Comparison of ENCODE assay signal across 20 mouse cellular contexts in the genomic region with DNA sequence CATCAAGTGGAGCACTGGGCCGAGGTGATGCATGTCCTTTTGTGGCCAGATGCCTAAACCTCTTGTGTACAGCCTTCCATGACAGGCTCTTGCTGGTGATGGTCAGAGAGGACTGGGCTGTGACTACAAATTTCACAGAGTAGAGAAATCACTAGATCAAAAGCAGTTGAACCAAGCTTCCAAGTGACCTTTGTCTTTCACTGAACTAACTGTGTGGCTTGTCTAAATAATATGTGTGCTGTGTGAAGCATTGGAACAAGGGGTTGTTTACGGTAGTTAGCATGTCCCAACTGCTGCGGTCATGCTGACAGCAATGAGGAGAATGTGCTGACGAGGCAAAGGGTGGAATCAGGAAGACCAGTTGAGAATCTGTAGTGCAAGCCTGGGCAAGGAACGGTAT.
"Had no signal": no experiment of that assay in that cellular context is flagged by ENCODE, and none has a peak within 500 bp of the region (broad histone marks: within the 10 kb centered on the region; RNA-seq: fewer than 3 reads in every experiment).

No protein-coding gene starts in this region.

- H3K4me1 ChIP-seq: intestine, embryonic 15.5 days; limb, embryonic 10.5 days; limb, embryonic 13.5 days; liver, embryonic 13.5 days; midbrain, embryonic 12.5 days; midbrain, embryonic 15.5 days; neural tube, embryonic 12.5 days; neural tube, embryonic 15.5 days had no signal

- DNase-seq: kidney, adult 11 months; kidney, adult 8-10 months; kidney, postnatal 10 days; liver, embryonic 13.5 days; right cerebral cortex, adult 18-20 months; right cerebral cortex, postnatal 14 days; right cerebral cortex, postnatal 4 days; thymus, adult 2 months; thymus, postnatal 14 days; thymus, postnatal 4 days had no signal

- ATAC-seq: hindbrain, embryonic 16.5 days; intestine, embryonic 15.5 days; midbrain, embryonic 15.5 days had no signal

- H3K27ac ChIP-seq: intestine, embryonic 15.5 days; limb, embryonic 10.5 days; limb, embryonic 13.5 days; liver, embryonic 13.5 days; macrophage; midbrain, embryonic 12.5 days; midbrain, embryonic 15.5 days; neural tube, embryonic 12.5 days; neural tube, embryonic 15.5 days; stomach, postnatal 0 days had no signal

- H3K4me2 ChIP-seq: intestine, embryonic 15.5 days; limb, embryonic 13.5 days; liver, embryonic 13.5 days; midbrain, embryonic 12.5 days; midbrain, embryonic 15.5 days; neural tube, embryonic 12.5 days; neural tube, embryonic 15.5 days had no signal

- H3K36me3 ChIP-seq: intestine, embryonic 15.5 days; limb, embryonic 10.5 days; limb, embryonic 13.5 days; liver, embryonic 13.5 days; midbrain, embryonic 12.5 days; midbrain, embryonic 15.5 days; neural tube, embryonic 12.5 days; neural tube, embryonic 15.5 days had no signal

- H3K27me3 ChIP-seq: intestine, embryonic 15.5 days; liver, embryonic 13.5 days; midbrain, embryonic 12.5 days; midbrain, embryonic 15.5 days; neural tube, embryonic 12.5 days had no signal

- H3K9ac ChIP-seq: intestine, embryonic 15.5 days; limb, embryonic 13.5 days; liver, embryonic 13.5 days; midbrain, embryonic 12.5 days; midbrain, embryonic 15.5 days; neural tube, embryonic 12.5 days; neural tube, embryonic 15.5 days had no signal

- H3K9me3 ChIP-seq: intestine, embryonic 15.5 days; limb, embryonic 10.5 days; limb, embryonic 13.5 days; liver, embryonic 13.5 days; midbrain, embryonic 12.5 days; midbrain, embryonic 15.5 days; neural tube, embryonic 12.5 days; neural tube, embryonic 15.5 days had no signal

- H3K4me3 ChIP-seq: intestine, embryonic 15.5 days; limb, embryonic 10.5 days; limb, embryonic 13.5 days; liver, embryonic 13.5 days; midbrain, embryonic 12.5 days; midbrain, embryonic 15.5 days; neural tube, embryonic 12.5 days; neural tube, embryonic 15.5 days had no signal
